Mouse (Mus musculus) neural tube, embryonic 12.5 days (tissue): ENCODE measurements at regions not wholly inside any gene's neighbourhood (a gene's known extent, or its start where the extent isn't known, plus 50 kb on each side); places are given as distances from the start of the nearest gene placed in this dataset.
A peak's percentile ranks its signal among the peaks of the same experiment; 100 is the strongest.

ENCODE experiments used
- ATAC-seq: fragments of 200-750 bp; cut with Nextera tagmentation; 2 replicates; pipeline ENCODE4 v1.8.0; 2017; ENCODE audit warnings: low read depth, mild to moderate bottlenecking, moderate TSS enrichment, moderate library complexity; ENCODE audit not compliant: low FRiP score
- H3K27ac ChIP-seq: fragments of 300-500 bp; sonication (generic); 2 replicates; pipeline ENCODE4 v1.5.1; 2016
- H3K27me3 ChIP-seq: fragments of 300-500 bp; sonication (generic); replicated peaks from 2 replicates; pipeline ENCODE4 v1.6.1; 2016; ENCODE audit warnings: mild to moderate bottlenecking
- H3K36me3 ChIP-seq: fragments of 300-500 bp; sonication (generic); 2 replicates; pipeline ENCODE4 v1.6.1; 2016; ENCODE audit warnings: mild to moderate bottlenecking
- H3K4me1 ChIP-seq: fragments of 300-500 bp; sonication (generic); 2 replicates; pipeline ENCODE4 v1.6.1; 2016
- H3K4me2 ChIP-seq: fragments of 300-500 bp; sonication (generic); replicated peaks from 2 replicates; pipeline ENCODE4 v1.6.1; 2016; ENCODE audit warnings: mild to moderate bottlenecking
- H3K4me3 ChIP-seq: fragments of 300-500 bp; sonication (generic); 2 replicates; pipeline ENCODE4 v1.5.1; 2016
- H3K9ac ChIP-seq: fragments of 300-500 bp; sonication (generic); 2 replicates; pipeline ENCODE4 v1.6.1; 2016; ENCODE audit warnings: mild to moderate bottlenecking
- H3K9me3 ChIP-seq: fragments of 300-500 bp; sonication (generic); 2 replicates; pipeline ENCODE4 v1.6.1; 2016; ENCODE audit warnings: mild to moderate bottlenecking
- WGBS: fragments of 180-500 bp; shearing (Covaris S2); methylation state at CpG from one replicate; pipeline ENCODE4 v1.1.7; 2016; 5-methylcytosine and 5-hydroxymethylcytosine counted together

GRCm38 (mm10) chr12:106378303-106379075 lies 368.5 kb downstream of the Vrk1 start:
- WGBS: 16% methylated on average over 19 of the region's 19 CpGs
- no peaks in the 10 kb centered on the region for H3K9me3 ChIP-seq
- H3K4me1 ChIP-seq: peaks cover 16% of the 10 kb centered on the region
- no peak overlapping the region for H3K27ac ChIP-seq
- H3K4me3 ChIP-seq: peak overlapping the region; percentile 5; the same call in 1 of the 2 replicates
- H3K4me2 ChIP-seq: peak overlapping the region; percentile 62
- no peaks in the 10 kb centered on the region for H3K36me3 ChIP-seq
- no peaks in the 10 kb centered on the region for H3K27me3 ChIP-seq
- ATAC-seq: no peak
- peak overlapping the region; percentile 13; the same call in 1 of the 2 replicates for H3K9ac ChIP-seq

GRCm38 (mm10) chr12:106379151-106379594 lies 369.1 kb downstream of the Vrk1 start:
- Histone ChIP-seq H3K4me1 (peaks cover 16% of the 10 kb centered on the region), H3K4me3 (peak overlapping the region; percentile 5; the same call in 1 of the 2 replicates), H3K9ac (peak overlapping the region; percentile 13; the same call in 1 of the 2 replicates), H3K36me3 (no peaks in the 10 kb centered on the region), H3K4me2 (peak overlapping the region; percentile 62), H3K27me3 (no peaks in the 10 kb centered on the region), H3K9me3 (no peaks in the 10 kb centered on the region), H3K27ac (no peak overlapping the region)
- peak; percentile 81 for ATAC-seq
- WGBS: under 1% methylated on average over 14 of the region's 14 CpGs

- ATAC-seq: 0 out of 2 replicates have a peak, but pooled peaks have one; percentile 66
- H3K9me3 ChIP-seq: no peaks in the 10 kb centered on the region
- WGBS: 51% methylated on average over 14 of the region's 14 CpGs
Observed at GRCm38 (mm10) chr12:106379779-106380178, 369.8 kb downstream of the Vrk1 start.

GRCm38 (mm10) chr12:106381821-106382220 lies 371.8 kb downstream of the Vrk1 start:
- Histone ChIP-seq H3K27me3 (no peaks in the 10 kb centered on the region), H3K36me3 (no peaks in the 10 kb centered on the region), H3K4me1 (peaks cover 11% of the 10 kb centered on the region), H3K27ac (no peak overlapping the region), H3K4me3 (no peak overlapping the region), H3K4me2 (no peak overlapping the region), H3K9me3 (no peaks in the 10 kb centered on the region), H3K9ac (no peak overlapping the region)
- WGBS: 81% methylated on average over 15 of the region's 15 CpGs
- ATAC-seq: no peak

More at GRCm38 (mm10) chr12:106379779-106380178, 369.8 kb downstream of the Vrk1 start:
- no peak overlapping the region for H3K9ac ChIP-seq
- peaks cover 16% of the 10 kb centered on the region for H3K4me1 ChIP-seq
- H3K4me3 ChIP-seq: no peak overlapping the region
- H3K27ac ChIP-seq: no peak overlapping the region
- H3K27me3 ChIP-seq: no peaks in the 10 kb centered on the region
- H3K4me2 ChIP-seq: no peak overlapping the region
- no peaks in the 10 kb centered on the region for H3K36me3 ChIP-seq

- no peaks in the 10 kb centered on the region for H3K27me3 ChIP-seq
- H3K27ac ChIP-seq: no peak overlapping the region
- no peaks in the 10 kb centered on the region for H3K4me1 ChIP-seq
- no peaks in the 10 kb centered on the region for H3K36me3 ChIP-seq
- no peaks in the 10 kb centered on the region for H3K9me3 ChIP-seq
- no peak overlapping the region for H3K4me2 ChIP-seq
- H3K9ac ChIP-seq: no peak overlapping the region
- 94% methylated on average over 11 of the region's 11 CpGs for WGBS
- H3K4me3 ChIP-seq: no peak overlapping the region
- ATAC-seq: no peak
Observed at GRCm38 (mm10) chr12:106389214-106389613, 379.2 kb downstream of the Vrk1 start.

- Histone ChIP-seq H3K4me2 (no peak overlapping the region), H3K4me3 (no peak overlapping the region), H3K27me3 (no peaks in the 10 kb centered on the region), H3K4me1 (no peaks in the 10 kb centered on the region), H3K9ac (no peak overlapping the region), H3K27ac (no peak overlapping the region), H3K9me3 (no peaks in the 10 kb centered on the region), H3K36me3 (no peaks in the 10 kb centered on the region)
- no peak for ATAC-seq
- WGBS: 80% methylated on average over 2 of the region's 2 CpGs
Observed at GRCm38 (mm10) chr12:106392316-106392715, 382.3 kb downstream of the Vrk1 start.

GRCm38 (mm10) chr12:106399085-106399484 lies 389.1 kb downstream of the Vrk1 start:
- ATAC-seq: no peak
- H3K4me1 ChIP-seq: no peaks in the 10 kb centered on the region
- H3K4me2 ChIP-seq: no peak overlapping the region
- no peak overlapping the region for H3K9ac ChIP-seq
- H3K4me3 ChIP-seq: no peak overlapping the region
- no peaks in the 10 kb centered on the region for H3K27me3 ChIP-seq
- no peaks in the 10 kb centered on the region for H3K36me3 ChIP-seq
- no peaks in the 10 kb centered on the region for H3K9me3 ChIP-seq
- WGBS: 83% methylated on average over 17 of the region's 17 CpGs
- no peak overlapping the region for H3K27ac ChIP-seq

DNA sequence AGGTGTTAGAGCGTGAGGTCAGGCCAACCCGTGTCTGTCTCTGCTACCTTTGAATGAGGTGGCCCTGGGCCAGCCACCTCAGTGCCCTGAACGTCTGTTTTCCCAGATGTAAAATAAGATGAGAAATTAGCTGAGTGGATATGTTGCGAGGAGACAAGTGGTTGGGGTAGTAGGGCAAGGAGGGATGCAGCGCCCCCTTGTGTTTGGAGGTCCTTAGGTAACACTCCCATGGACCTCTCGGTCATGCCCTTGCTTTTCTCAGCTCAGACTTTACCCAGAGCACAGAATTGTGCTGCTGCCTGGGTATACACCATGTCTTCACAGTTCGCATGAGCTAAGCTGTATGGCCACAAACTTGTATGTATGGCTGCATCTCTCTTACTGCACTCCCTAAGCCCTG lies 401.0 kb downstream of the Vrk1 start:
- H3K4me1 ChIP-seq: no peaks in the 10 kb centered on the region
- H3K36me3 ChIP-seq: no peaks in the 10 kb centered on the region
- H3K27ac ChIP-seq: no peak overlapping the region
- H3K9me3 ChIP-seq: no peaks in the 10 kb centered on the region
- H3K27me3 ChIP-seq: no peaks in the 10 kb centered on the region
- no peak for ATAC-seq
- 89% methylated on average over 7 of the region's 7 CpGs for WGBS
- no peak overlapping the region for H3K4me2 ChIP-seq
- no peak overlapping the region for H3K4me3 ChIP-seq
- no peak overlapping the region for H3K9ac ChIP-seq

DNA sequence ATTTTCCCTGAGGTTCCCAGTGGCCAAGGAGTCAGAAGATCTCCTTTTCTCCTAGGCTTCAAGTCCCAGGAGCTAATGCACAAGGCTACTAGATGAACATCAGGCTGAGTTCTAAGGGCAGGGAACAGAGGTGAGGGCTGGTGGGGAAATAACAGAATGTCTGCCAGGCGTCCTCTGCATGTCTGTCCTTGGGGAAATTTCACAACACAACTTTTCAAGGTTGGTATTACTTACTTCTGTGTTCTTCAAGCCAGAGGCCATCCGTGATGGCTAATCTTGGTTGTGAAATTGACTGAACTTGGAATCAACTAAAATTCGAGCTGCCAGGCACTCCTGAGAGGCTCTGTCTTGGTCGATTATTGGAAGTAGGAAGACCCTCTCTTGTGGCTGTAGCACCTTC lies 416.6 kb downstream of the Vrk1 start:
- no peak for ATAC-seq

DNA sequence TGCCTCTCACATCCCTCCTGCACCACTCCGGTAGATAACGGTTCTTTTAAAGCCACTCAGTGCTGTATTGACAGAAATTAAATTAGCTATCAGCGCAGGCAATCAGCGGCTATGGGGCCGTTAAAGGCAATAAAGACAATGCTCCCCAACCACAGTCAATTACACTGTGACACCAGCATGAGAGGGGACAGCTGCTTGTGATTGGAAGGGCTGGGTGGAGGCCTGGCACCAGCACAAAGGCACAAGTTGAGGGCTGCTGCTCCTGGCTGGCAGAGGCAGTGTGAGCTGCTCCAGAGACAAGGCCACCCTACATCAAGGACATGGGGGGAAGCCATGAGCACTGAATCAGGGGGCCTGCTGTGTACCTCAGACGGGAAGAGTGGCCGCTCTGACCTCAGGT lies 420.0 kb downstream of the Vrk1 start:
- H3K9ac ChIP-seq: no peak overlapping the region
- peaks cover 8% of the 10 kb centered on the region for H3K4me1 ChIP-seq
- H3K4me2 ChIP-seq: no peak overlapping the region
- no peaks in the 10 kb centered on the region for H3K36me3 ChIP-seq
- H3K9me3 ChIP-seq: no peaks in the 10 kb centered on the region
- no peak overlapping the region for H3K4me3 ChIP-seq
- ATAC-seq: 0 out of 2 replicates have a peak, but pooled peaks have one; percentile 9
- 25% methylated on average over 7 of the region's 7 CpGs for WGBS
- H3K27ac ChIP-seq: no peak overlapping the region
- no peaks in the 10 kb centered on the region; the same call in 1 of the 2 replicates for H3K27me3 ChIP-seq

More for the DNA sequence above, 416.6 kb downstream of the Vrk1 start:
- Histone ChIP-seq H3K4me2 (no peak overlapping the region), H3K36me3 (no peaks in the 10 kb centered on the region), H3K9ac (no peak overlapping the region), H3K27me3 (no peaks in the 10 kb centered on the region; the same call in 1 of the 2 replicates), H3K4me3 (no peak overlapping the region), H3K4me1 (peaks cover 8% of the 10 kb centered on the region), H3K27ac (no peak overlapping the region), H3K9me3 (no peaks in the 10 kb centered on the region)
- WGBS: 80% methylated on average over 4 of the region's 4 CpGs

- H3K4me1 ChIP-seq: 0 out of 2 replicates have a peak, but pooled peaks cover 5% of the 10 kb centered on the region
- 69% methylated on average over 7 of the region's 7 CpGs for WGBS
- no peaks in the 10 kb centered on the region for H3K27me3 ChIP-seq
- H3K4me2 ChIP-seq: no peak overlapping the region
- no peaks in the 10 kb centered on the region for H3K36me3 ChIP-seq
- no peaks in the 10 kb centered on the region for H3K9me3 ChIP-seq
- ATAC-seq: no peak
- H3K9ac ChIP-seq: no peak overlapping the region
- no peak overlapping the region for H3K4me3 ChIP-seq
- H3K27ac ChIP-seq: no peak overlapping the region
Observed at GRCm38 (mm10) chr12:106445151-106445550, 435.1 kb downstream of the Vrk1 start.

- H3K9me3 ChIP-seq: no peaks in the 10 kb centered on the region
- H3K27me3 ChIP-seq: no peaks in the 10 kb centered on the region
- no peak overlapping the region for H3K4me2 ChIP-seq
- no peak overlapping the region for H3K27ac ChIP-seq
- H3K9ac ChIP-seq: no peak overlapping the region
- H3K4me1 ChIP-seq: 0 out of 2 replicates have a peak, but pooled peaks cover 5% of the 10 kb centered on the region
- ATAC-seq: no peak
- WGBS: 61% methylated on average over 10 of the region's 10 CpGs
- no peak overlapping the region for H3K4me3 ChIP-seq
- no peaks in the 10 kb centered on the region for H3K36me3 ChIP-seq
Observed at GRCm38 (mm10) chr12:106445976-106446375, 435.9 kb downstream of the Vrk1 start.
